Mouse (Mus musculus) bone marrow, adult 2 months (tissue): ENCODE data around the gene Cblb.

Source experiments
- CTCF ChIP-seq: fragments of 200-500 bp; IDR thresholded peaks from 2 replicates; pipeline ENCODE4 v1.5.1; 2011; ENCODE audit warnings: low read length, control low read depth; ENCODE audit not compliant: control insufficient read depth, insufficient read depth
- POLR2A ChIP-seq: fragments of 200-500 bp; IDR thresholded peaks from 2 replicates; pipeline ENCODE4 v1.6.1; 2011; ENCODE audit warnings: low read depth, mild to moderate bottlenecking, control low read depth, low read length, borderline replicate concordance; ENCODE audit not compliant: control insufficient read depth

GRCm38 (mm10) chr16:52144792-52145191, 113.8 kb downstream of the Cblb start:
- TF ChIP-seq CTCF: no peak
- TF ChIP-seq POLR2A: no peak
